Mouse (Mus musculus): ENCODE measurements around the gene Gm20388. TPM values are rescaled to one million over a fixed set of nuclear protein-coding genes. Genes with fewer than 3 reads are reported as not detected.

Gene Gm20388
- total RNA-seq, 2 experiments from 2014 or later: 5.8 TPM; not detected in 1

DNA sequence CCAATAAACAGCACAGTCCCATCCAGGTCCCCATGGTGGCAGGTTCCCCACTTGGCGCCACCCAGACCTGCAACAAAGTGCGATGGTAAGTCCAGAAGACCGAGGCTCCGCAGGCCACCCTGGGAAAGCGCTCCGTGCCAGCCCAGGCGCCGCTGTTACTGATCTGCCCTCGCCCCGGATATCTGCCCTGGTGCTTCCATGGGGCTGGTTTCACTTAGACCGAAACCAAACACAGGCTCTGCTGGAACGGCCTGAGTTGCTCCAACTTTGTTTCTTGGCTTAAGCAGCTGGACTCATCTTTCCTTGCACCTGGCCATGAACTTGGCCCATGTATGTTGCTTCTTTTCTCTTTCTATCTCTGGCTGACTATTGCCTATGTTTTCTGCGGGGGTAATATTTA lies 2068.0 kb downstream of the Gm20388 start:
- no peak for DNase-seq

DNA sequence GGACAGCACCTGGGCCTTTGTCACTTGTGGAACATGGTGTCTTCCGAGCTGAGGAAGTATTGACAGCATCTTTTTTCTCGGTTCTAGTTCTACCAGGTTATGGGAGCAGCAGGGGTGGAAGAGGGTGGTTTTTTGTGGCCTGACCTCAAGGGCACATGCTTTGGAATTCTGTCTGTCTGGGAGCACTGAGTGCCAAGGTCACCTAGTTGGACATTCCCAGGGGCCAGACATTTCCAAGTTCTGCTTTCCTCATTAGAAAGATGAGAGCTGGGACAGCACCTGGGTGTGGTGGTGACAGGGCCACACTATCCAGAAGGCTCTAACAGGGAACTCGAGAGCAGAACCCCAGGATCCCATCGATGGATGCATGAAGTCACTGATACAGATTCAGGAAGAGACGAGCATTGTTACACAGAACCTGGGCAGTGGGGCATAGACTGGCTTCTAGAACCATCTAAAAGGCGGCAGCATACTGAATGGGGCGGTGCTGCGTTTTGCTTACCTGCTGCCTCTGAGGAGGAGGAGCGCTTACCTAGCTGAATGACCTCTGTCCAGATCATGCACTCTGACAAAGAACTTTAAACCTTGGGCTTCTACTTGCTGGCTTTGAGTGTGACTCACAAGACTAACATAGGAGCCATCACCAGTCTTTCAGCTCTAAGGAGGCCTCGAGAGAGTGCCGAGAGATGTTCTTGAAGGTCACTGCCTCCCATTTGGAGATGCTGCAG lies 2070.3 kb downstream of the Gm20388 start:
- no peak for DNase-seq

DNA sequence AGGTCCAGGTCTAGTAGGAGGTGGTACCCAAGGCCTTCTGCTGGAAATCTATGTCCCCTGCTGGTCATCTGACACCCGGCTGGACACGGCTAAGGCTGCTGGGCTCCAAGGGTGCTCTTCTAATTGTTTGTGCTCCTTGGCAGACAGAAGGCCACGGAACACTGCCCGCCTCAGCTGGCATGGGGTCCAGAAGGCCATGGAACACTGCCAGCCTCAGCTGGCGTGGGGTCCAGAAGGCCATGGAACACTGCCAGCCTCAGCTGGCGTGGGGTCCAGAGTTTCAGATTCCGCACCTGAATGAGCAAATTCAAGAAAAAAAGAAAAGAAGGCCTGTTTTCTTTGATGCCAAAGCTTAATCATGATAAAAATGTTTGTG lies 2070.9 kb downstream of the Gm20388 start:
- DNase-seq: no peak

DNA sequence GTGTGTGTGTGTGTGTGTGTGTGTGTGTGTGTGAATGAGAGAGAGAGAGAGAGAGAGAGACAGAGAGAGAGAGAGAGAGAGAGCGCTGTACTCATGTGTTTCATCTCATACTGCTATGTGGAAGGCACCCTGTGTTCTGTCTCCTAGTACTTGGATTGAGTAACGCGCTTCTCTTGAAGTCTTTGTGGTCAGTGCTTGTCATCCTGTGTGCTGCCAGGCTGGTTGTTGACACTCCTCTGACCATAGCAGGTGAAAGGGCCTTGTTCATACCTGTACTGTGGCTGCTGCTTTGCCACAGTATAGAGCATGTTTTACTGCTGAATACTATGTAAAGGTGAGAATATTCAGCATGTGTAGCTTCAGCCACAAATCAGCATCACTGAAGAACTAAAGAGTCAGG lies 2075.0 kb downstream of the Gm20388 start:
- DNase-seq: no peak

DNA sequence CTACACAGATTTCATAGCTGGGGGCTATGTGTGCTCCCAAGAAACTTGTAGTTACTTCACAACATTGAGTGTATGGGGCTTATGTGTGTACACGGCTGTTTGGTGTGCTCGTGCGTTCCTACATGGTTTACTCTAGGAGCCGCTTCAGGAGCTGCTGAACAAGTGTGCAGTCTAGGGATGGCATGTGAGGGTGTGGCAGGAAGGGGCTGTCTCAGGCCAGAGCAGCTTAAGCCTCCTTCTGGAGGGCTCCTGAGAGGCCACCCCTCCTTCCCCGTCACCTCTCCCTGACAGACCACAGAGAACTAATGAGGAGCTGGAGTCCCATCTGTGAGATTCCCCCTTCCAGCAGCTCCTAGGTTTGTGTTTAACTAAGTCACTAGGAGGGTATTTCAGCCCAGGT lies 2077.3 kb downstream of the Gm20388 start:
- no peak for DNase-seq

DNA sequence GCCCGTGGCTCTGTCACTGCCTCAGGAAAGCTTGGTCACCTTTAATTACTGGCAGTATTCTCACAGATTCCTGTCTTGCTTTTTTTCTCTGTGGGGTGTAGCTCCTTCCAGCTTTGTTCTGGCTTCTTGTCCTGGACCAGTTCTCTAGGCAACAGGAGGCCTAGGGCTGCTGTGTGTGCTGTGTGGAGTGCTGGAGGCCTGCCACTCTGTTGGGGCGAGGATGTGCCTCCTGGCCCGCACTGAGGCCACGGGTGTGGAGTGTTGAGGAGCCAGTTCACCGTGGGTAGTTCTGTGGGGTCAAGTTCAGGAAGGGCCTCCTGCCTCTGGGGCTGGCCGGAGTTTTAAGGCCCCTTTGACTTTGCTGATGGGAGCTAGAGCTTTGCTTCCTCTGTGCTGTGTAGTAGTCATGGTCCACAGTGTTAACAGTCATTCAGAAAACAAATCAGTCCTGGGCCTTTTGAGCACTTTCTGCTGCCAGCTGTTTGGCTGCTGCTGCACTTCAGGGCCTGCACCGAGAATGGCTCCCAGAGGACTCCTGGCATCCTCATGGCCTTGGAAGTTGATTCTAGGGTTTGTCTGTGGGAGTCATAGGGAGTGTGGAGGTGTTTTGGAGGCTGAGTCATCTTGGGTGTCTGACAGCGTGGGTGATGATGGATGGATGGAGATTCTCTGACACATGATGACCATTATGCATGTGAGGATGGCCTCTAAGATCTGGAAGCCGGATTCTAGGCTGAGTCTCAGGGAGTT lies 2080.0 kb downstream of the Gm20388 start:
- no peak for DNase-seq

DNA sequence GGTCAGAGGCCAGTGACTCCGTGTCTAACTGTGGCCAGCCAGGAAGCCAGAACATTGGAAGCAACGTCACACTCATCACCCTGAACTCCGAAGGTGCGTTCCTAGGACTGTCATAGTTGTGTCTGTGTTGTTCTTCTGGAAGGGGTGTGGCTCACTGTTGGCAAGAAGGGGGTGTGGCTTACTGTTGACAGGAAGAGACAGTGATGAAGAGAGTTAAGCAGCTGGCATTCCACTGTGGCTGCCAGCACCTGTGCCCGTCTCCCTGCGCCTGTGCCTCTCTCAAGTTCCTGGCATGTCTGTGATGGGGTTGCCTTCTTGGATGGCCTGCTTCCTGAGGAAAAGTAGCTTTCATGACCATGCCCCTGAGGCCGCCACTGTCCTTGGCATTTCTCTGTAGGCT lies 2081.0 kb downstream of the Gm20388 start:
- DNase-seq: no peak

DNA sequence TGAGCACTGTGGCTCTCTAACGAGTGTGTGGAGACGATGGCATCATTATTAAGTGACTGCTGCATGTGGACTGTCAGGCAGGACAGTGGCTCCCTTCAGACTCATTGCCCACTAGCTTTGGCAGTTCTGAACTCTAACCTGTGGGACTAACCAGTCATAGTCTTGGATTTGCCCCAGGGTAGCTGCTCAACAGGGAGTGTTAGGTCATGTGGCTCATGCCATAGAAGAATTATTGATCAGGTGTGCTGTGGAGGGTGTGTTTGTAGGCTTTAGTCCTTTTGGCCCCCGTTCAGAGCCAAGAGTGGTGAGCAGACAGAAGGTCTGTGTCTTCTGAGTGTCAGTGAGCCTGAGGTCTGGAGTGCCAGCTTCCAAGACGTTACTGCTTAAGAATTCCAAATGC lies 2082.3 kb downstream of the Gm20388 start:
- no peak for DNase-seq

DNA sequence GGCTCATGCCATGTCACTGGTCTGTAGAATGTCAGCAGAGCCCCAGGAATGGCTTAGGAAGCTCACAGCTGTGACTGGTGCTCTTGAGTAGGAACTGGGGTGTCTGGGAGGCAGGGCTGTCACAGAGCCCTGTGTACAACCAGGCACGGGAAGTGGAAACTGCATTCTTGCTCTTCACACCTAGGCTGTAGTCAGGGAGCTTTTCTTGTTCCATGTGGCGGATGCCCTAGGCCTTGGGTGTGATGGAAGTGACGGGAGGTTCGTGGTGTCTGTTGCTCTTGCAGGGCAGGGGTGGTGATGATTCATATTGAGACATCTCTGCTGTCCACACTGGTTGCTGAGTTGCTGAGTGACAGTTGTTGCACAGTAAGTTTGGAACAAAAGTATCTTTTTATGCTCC lies 2084.5 kb downstream of the Gm20388 start:
- no peak for DNase-seq

DNA sequence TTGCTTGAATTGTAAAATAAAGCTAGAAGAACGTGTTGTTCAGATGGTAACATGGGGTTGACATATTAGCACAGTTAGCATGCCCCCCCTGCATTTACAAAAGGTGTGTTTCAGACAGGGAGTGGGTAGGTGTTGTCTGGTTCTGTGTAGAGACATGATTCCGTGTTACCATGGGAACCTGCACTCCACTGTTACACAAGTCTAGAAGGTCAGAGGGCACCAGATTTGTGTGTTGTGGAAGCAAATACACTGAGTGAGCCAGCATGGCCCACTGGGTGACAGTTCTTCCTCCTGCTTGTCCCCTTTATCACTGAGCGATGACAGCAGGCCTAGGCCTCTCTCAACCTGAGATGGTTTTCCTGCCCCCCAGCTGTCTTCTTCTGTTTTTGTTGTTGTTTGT lies 2085.3 kb downstream of the Gm20388 start:
- DNase-seq: no peak

DNA sequence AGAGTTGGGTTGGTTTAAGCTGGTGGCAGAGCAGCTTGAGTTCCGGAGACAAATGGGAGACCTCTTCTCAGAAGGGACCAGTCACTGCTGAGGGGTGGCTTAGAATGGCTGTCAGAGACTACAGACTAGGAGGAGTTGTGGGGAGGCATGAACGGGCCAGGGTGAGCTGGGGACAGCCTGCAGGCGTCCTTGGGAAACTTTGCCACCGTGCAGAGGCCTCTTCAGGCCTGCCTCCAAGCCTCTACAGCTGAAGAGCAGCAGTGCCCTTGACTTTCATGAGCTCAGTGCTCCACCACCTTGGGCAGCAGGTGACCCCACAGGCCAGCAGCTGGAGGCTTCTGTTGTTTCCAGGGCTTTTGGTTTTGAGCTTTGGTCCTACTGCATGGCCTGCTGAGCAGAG lies 2088.0 kb downstream of the Gm20388 start:
- no peak for DNase-seq

DNA sequence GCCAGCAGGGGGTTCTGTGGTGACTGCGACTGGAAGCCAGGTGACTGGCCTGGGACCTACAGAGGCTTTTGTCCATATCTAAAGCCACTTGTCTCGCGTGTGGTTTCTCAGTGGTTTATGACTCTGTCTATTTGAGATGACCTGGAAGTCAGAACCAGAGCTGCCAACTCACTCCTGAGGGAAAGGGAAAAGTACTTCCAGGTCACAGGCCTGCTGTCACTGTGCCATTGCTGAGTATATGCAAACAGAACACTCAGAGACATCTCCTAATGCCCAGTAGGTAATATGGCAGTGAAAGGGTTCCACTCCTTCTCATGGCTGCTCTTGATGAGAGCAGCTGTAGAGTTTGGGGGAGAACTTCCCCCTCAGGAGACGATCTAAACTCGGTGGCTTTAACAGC lies 2088.6 kb downstream of the Gm20388 start:
- peak; percentile 20 for DNase-seq

DNA sequence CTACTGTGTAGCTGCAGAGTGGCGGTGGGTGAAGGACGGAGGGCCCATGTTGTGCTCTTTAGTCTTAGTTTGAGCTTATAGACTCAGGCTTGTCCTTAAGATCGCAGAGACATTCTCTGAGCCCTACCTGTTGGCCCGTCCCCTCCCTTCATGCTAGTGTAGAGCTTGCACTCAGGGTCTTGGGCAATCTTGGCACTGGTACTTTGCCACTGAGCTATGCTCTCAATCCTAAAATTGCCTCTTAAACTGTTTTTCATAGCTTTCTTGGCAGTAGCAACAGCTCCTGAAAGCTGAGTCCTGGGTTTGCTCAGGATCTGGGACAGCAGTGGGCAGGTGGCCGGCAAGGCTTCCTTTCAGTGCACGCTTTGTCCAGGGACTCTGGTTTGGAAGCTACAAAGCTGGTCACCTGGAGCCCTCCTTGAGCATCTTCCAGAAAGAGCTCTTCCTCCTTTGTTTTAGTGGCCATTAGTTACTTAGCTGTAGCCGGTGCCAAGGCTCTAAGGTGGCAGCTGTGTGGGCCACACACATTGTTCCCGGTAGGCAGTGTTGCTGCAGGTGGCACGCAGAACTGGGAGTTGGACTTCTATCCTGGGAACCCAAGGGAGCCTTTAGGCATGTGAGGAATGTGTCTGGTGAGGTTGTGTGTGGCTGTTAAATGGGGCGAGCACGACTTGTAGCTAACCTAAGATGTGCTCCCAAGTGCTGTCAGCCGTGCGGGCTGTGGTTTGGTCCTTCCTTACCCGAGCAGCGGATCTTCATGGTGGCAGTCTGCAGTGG lies 2090.9 kb downstream of the Gm20388 start:
- DNase-seq: no peak

DNA sequence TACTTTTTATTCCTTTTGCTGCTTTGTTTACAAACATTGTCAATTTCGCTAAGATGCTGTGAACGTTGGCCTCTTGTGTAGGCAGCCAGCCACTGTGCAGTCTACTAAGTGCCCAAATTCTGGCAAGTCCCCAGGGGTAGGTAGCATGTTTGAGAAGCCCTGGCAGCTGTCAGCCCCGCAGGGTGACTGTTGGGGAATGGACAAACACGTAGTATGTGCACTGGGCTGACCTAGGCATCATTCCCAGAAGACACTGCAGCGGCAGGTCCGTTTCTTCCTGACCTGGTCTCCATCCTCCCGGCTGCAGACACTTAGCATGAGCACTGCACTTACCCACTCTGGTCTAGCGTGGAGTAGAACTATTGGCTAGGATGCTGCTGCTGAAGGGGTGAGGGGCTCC lies 2093.0 kb downstream of the Gm20388 start:
- DNase-seq: no peak

DNA sequence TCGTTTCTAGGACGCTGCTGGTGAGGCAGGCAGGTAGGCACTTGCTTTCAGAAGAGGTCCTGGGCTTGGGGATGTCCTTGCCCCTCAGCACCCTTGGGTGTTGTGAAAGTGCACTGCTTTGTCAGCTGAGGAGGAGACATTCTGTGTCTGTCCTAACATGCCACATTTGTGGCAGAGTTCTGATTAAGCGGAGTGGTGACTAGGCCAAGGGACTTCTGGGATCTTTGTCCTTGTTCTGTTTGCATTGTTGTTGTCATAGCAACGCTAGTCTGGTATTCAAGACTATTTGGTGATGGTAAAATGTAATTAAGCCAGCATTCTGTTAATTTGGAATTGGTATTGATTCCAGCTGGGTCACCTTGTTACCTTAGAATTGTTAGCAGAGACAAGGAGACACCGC lies 2093.5 kb downstream of the Gm20388 start:
- DNase-seq: no peak

DNA sequence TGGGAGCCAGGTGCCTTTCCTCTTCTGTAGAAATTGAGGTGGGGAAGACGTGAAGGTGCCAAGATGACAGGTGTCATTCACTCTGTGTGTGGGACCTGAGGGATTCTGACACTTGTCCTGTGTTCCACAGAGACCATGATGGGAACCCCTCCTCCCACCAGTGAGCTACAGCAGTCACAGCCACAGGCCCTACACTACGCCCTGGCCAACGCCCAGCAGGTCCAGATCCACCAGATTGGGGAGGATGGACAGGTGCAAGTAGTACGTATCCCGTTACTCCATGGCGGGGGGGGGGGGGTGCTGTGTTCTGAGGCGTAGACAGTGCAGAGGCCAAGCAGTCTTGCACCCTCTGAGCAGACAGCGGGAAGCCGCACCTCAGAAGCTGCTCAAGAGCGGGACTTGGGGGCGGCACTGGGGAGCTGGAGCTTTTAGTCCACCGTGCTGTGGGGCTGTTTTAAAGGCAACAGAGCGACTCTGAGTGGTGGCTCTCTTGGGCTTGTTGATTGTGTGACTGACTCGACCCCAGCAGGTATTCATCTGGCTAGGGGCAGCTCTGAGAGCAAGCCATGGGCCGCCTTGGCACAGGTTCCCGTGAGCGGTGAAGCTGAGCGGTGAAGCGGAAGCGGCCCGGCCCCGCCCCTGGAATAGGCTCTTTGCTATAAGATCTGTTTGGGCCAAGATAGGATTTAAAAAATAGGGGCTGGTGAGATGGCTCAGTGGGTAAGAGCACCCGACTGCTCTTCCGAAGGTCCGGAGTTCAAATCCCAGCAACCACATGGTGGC lies 2095.0 kb downstream of the Gm20388 start:
- no peak for DNase-seq

DNA sequence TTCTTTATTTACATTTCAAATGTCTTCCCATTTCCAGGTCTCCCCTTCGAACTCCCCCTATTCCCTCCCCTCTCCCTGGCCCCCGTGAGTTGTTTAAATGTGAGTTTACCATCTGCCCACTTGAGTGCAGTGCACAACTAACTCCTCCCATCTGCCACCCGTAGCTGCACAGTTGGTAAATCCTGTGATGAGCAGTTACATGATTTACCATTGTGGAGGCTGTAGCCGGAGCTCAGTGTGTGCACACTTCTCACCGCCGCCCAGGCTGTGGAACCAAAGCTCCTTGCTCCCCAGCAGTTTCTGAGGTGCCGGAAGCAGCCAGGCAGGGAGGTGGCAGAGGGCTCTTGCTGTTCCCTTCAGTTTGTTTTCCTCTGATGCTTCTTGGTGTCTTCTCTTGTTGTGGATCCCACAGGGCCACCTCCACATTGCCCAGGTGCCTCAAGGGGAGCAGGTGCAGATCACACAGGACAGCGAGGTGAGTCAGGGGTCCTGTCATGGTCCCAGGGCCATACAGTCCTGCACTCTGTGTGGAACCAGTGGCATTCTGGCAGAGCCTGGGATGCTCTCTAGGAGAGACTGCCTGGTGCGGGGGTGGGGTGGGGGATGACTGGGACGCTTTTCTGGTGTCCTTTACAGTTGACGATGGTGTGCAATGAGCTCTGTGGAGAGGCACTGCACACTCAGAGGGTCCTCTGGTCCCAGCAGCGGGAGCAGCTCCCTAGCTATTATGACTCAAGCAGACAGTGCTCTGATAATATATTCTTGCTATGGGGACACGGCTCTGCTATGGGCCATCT lies 2096.2 kb downstream of the Gm20388 start:
- DNase-seq: no peak

DNA sequence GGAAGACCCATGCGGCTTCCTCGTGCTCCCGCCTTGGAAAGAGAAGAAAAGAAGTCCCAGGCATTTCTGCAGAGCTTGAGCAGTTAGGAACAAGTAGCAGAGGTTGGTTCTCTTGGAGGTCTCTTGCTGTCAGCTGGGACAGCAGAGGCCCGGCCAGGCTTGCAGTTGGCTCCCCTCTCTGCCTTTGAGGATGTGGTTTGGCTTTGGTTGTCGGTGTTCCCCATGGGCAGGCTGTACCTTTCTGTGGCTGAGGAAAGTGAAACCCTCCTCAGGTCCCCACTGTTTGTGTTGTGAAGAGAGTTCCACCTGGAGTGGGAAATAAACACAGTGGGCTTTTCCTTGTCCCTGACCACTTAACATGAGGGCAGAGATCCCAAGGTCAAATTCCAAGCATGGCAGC lies 2097.8 kb downstream of the Gm20388 start:
- no peak for DNase-seq

DNA sequence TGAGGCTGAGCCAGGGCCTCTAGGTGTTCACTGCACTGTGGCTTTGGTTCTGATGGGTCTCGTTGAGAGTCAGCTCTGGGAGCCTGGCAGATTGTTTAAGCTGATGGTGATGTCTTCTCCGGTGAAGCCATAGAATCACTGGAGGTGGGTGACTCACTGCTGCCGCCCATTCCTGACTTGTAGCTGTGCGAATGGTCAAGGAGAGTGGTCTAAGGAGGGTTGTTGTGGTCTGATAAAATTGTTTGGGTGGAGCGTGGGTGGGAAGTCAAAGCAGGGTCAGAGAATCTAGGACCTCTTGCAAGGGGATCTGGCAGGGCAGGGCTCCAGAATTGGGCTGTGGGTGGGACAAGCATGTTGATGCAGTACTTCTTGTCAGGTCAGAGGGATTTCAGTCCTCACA lies 2100.0 kb downstream of the Gm20388 start:
- no peak for DNase-seq

DNA sequence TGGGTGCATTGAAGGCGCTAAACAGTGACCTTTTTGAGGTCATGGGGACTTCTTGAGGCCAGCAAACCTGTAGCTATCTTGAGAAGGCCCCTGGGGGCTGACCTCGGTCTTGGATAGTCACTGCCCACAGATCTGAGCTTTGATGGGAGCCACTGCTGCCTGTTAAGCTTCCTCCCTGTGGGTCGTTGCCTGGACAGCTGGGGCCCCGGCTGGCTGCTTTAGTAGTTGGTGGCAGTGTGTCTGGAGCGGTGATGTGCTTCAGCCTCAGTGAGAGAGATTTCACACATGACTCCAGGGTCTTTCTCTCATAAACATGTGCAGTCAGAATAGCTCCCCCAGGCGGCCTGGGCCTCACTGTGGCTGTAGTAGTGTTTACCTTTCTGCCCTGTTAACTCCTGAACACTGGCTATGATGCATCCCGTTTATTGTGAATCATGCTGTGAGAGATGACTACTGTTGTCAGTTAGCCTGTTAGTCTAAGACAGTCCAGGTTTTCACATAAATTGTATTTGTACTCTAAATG lies 2100.5 kb downstream of the Gm20388 start:
- DNase-seq: no peak

DNA sequence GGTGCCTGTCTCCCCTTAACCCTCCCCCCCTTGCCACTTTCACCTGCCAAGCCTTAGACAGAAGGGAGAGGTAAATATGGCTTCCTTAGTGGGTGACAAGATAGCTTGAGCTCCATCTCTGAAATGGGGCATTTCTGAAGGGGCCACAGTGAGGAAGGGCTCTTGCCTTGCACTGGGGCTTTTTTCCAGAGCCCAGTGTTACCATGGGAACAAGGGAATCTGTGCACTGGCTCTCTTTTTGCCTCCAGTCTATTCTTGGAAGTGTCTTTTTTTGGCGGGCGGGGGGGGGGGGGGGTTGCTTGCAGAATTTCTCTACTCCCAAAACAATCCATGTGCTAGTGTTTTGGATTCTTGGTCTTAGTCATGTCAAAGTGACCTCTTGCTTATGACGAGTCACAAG lies 2104.0 kb downstream of the Gm20388 start:
- no peak for DNase-seq

Data from heart, postnatal 4 days (tissue).